Mouse (Mus musculus) cerebellum, adult 9-11 months (tissue): ENCODE results near the gene Brip1.

Experiments used
- DNase-seq: peaks from one replicate; pipeline ENCODE4 v3.0.0; 2022

The Brip1 gene

DNA sequence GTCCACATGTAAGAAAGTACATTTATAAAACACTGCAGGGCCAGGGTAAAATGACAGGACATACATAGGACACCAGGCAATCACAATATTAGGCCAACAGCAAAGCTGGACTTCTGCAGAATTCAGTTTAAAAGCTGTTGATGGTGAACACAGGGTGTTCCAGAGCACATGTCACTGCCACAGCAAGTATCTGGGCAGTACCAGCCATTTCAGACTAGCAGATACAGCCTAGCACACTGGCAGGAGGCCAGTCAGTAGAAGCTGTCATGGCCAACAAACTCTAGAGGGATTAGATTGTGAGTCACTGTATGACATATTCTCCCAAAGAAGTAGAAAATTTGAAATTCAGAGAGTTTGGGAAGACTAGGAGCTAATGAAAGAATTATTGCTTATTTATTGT is 94.4 kb downstream of the Brip1 start:
- no peak for DNase-seq

DNA sequence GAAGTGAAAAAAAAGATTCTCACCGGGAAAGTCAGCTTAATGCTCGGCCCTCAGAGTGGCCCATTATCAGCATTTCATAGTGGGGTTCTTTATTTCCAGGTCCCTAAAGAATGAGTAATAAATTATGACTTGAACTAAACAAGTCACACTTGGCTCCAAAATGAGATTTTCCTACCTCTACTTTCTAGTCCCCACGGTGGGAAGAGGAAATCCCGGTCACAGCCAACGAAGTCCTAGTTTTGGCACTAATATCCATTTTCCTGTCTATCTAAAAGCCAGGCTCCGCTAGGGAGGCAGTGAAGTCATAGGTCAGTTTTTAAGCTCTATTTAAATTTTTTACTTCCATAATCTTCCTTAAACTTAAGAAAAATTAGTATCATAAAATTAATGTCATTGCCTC is 99.8 kb downstream of the Brip1 start:
- DNase-seq, result no peak

DNA sequence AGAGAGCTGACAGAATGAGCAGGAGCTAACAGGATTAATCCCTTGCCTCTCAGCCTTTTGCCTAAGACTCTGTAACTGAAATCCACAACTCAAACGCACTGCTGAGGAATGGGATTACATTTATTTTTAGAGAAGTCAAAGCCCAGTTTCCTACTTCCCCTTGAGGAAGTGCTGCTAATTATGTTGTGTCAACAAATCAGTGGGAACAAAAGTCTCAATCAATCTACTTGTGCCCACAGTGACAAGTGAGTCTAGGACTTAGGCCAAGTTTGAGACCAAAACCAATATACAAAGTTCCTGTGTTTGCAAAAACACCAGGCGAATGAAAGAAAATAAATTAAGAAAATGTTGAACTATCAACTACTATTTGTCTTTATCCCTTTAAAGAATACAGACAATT is 101.7 kb downstream of the Brip1 start:
- DNase-seq, result no peak

DNA sequence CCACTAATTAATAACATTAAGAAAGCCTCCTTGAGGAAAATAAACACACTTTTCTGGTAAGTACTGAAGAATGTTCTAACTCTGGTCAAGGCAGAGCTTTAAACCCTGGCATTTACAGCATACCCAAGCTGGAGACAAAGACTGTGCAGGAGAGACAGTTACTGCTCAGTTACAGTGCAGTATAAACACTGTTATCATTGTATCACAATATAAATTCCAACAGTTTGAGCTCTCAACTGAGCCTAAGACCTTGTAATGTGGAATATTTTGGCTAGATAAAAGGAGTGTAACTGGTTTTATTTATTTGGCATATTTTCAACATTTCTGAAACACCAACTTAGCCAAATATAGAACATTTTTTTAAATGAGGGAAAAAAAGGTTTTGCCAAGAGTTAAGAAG is 112.2 kb downstream of the Brip1 start:
- no peak for DNase-seq

DNA sequence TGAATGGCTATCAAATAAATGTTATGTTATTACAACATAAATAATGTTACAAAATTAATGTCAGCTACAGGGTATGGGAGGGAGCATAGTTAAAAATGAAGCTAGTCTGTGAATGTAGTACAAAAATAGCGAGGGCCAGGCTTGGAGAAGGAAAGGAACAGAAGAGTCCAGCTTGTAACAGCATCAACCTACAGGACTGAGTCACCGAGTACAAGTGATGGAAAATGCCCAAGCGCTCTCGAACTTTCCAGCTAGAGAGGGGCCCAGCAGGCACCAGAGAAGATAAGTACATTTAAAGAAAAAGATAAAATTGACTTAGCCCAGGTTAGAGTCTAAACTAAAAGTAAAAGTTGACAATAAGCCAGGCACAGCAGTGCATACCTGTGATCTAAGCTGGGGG is 116.5 kb downstream of the Brip1 start:
- DNase-seq, result no peak

DNA sequence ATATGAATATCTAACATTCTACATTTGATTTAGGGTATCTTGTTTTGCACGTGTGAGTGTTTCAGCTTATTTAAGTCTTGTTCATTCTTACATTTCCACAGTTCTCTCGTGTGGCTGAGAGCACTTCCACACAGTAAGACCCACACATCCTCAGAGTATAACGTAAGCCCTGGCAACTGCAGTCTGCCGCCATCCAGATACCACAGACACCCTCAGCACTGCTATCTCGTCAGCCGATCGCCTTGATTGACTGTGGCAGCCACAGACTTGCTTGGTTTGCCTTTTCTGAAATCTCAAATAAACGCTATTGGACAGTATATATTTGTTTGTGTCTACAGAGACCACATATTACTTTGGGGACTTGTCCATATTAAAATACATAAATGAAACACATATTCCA is 123.0 kb downstream of the Brip1 start:
- DNase-seq, result no peak

DNA sequence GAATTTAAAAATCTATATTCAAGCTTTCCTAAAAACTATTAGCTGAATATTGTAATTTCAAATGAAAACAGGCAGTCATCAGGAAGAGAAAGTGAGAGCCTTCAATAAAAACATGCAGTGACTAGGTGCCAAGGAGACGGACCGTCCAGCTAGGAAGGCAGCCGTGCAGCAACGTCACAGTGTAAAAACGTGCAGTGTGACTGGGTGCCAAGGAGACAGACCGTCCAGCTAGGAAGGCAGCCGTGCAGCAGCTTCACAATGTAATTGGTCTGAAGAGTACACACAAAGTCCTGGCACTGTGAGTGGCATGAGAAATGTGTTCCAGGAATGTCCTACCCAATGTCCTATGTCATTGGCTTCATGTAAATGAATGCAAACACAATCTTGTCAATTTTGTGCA is 124.0 kb downstream of the Brip1 start:
- DNase-seq, result no peak

DNA sequence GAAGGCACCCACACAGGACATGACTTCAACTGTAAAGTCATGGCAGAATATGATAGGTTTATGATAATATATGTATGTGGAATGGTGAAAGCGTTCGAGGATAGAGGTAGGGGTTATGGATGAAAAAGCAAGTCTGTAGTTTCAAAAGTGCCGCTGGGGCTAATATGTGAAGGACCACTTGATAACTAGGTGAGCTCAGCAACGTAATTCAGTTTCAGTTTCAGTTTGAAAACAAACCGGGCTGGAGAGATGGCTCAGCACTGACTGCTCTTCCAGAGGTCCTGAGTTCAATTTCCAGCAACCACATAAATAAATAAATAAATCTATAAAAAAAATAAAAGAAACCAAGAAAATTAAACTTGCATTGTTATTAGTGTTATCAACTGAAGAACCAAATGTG is 124.6 kb downstream of the Brip1 start:
- no peak for DNase-seq

DNA sequence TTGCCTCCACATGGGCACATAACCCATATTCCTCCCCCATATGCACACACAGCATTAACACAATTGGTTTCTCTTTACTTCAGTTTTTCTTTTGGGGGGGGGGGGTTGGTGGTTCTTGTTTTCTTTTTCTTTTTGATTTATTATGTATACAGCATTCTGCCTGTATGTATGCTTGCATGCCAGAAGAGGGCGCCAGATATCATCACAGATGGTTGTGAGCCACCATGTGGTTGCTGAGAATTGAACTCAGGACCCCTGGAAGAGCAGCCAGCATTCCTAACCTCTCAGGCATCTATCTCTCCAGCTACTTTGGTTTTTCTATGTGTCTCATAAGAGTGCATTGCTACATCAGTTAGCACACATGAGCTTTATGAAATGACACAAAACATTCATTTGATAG is 125.6 kb downstream of the Brip1 start:
- no peak for DNase-seq

DNA sequence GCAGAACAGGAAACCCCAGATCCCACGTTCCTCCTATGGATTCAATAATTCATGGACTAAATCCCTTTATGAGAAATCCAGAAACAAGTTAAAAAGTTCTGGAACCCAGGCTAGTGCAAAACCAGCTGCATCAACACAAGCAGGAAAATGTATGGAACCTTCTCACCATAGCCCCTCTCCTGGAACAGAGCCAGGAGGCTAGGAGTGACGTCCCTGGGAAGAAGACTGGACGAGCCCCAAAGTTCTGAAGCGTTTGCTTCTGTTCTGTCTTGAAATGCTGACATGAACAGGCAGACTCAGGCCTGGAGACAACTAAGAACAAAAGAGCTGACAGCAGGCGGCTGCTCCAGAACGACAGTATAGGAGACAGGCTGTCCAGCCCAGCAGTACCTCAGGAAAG is 132.3 kb downstream of the Brip1 start:
- DNase-seq, result no peak

DNA sequence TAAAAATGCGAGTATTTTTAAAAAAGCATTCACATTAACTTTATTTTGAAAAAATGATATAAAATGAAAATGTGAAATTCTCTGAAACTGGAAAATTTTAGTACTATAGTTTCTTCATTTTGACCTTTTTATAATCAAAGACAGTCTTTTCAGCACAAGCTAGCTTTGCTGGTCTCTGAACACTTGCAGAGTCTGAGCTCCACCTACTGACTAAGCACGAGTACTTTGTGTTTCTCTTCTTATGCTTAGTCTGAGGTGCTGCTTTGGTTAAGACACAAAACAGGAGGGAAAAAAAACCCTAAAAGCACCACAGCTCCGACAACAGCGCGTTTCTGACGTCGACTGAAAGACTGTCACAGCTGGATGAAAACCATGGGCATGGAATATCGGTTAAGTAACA is 133.8 kb downstream of the Brip1 start:
- no peak for DNase-seq

DNA sequence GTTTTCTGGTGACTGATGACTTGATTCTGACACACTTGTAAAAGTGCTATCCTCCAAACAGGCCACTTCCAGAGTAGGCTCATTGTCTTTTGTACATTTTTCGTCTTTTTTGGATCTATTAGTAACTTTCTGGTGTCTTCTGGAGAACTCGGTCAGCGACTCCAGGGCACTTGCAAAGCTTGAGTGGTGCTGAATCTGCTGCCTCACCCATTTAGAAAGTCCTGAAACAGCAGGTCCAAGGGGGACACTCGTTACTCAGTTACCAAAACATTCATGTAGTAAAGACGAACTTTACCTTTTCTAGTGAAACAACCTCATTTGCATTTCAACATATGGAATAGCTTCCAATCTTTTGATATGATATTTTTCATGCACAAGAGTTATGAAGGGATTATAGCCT is 136.1 kb downstream of the Brip1 start:
- DNase-seq, result no peak

DNA sequence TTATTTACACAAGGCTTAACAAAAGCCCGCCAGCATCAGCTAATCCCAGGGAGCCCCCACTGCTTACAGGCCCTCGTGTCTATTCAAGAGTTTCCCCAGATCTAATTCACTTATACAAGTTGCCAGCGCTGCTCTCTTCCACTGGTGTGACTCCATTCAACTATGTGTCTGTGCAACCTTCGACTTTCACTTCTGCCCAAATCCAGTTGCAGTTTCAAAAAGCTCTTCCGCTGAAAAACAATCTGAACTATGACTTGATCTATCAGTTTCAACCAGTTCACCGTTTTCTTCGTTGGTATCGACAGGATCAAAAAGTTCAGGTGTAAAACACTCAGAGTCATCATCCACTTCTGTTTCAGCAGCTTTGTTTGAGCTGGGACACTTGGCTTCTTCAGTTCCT is 139.8 kb downstream of the Brip1 start:
- DNase-seq, result no peak

DNA sequence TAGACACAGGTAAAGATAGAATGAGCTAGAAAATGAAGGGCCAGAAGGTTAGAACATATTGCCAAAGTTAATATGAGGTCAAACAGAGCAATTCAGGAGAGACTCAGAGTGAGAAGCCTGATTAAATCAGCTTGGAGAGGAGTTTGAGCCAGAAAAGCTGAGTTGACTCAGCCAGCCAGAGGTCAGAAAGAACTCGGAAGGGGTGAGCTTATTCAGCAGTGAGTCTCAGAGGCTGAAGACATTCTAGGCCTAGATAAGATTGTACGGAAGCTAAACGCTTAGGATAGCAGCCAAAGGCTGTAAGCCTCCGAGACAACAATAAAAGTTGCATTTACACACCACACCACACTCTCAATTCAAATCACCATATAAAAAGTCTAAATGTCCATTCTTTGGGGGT is 141.9 kb downstream of the Brip1 start:
- no peak for DNase-seq

DNA sequence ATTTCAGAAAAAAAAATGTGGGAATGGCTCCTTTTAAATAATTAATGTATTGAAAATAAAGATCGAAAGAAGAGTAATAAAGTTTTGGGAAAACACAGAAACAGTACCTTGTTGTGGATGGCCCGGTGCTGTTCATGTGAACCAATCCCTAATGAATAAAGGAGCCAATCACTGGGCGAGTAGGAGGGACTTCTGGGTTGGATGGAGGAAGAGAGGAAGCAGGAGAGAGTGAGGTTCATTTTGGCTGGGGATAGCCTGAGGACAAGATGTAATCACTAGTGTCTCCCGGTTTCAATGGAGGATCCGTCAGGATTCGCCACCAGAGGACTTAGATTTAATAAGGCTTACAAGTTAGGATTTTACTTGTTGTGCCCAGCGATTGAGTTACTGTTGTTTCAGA is 145.2 kb downstream of the Brip1 start:
- no peak for DNase-seq

DNA sequence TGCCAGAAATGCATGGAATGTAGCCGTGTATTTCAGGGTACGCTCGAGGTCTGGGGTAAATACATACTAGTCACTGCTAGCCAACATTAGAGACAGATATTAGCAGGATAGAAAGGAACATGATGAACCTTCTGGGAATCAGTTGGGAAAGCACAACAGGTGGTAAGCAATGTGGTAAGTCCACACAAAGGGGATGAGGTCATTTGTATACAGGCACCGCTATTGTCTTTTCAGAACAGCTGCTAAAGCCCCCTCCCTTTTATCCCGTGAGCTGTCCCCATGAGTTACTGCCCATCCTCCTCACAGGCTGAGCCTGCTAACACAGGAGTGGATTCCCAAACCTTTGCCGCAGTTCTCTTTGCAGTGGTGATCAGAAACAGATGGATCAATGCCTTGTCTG is 149.6 kb downstream of the Brip1 start:
- no peak for DNase-seq

DNA sequence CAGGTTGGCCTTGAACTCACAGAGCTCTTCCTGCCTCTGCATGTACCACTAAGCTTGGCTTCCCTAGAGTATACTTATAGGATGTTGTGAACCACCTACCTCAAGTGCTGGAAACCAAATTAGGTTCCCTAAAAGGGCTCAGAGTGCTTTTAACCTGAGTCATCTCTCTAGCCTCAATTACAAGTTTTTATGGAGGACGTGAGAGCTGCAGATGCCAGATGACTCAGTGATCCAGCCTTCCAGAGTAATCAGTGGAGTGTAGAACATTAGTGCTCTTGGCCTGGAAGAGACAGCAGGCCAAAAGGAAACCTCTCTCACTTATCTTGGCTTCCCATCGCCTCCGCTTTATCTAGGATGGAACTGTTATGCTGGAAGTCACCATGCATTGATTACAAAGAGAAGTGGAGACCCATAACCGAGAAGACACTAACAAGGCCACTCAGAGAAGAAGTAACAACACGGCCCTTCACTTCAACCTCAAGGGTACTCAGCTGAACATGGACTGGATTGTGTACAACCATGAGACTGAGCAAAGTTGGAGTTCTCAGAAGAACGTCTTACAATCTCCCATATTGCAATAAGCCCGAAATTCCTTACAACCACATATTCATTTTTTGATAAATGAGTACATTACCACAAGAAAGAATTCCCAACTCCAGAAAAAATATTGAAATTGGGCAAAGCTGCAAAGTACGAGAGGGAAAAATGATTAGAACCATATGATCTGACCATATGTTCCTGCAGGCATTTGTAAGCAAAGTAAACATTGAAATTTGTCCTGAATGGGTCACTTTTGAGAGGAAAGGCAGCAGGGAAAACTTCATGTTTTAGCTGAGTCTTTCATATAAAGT is 150.3 kb downstream of the Brip1 start:
- no peak for DNase-seq

DNA sequence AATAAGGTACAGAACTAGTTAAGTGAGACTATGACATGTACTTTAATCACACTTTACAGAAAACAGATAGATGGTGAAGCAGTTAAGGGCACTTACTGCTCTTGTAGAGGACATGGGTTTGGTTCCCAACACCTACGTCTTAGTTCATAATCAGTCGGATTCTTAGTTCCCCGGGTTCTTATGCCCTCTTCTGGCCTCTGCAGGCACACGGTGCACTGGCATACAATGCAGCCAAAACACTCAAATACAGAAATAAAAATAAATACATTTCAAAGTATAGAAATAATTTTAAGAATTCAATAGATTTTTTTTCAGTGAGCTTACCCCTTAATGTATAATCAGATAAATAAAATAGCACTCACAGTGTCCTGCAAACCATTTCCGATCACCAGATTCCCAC is 161.0 kb downstream of the Brip1 start:
- DNase-seq, result no peak

DNA sequence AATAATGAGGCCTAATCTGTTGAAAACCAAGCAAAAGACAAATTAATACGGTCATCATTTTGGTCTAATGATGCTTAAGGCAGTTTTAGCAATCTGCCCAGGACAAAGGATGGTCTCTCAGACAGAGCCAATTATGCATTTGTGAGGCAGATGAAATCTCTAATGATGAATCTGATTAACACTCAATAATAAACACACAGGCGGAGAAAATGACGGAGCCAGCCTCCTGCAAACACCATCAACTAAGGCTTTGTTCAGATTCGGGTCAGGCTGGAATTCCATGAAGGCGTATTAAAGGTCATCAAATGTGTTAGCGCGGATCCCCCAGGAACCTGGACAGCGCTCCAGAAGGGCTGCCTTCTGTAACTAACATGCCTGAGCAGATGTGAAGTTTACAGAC is 161.6 kb downstream of the Brip1 start:
- DNase-seq, result no peak

DNA sequence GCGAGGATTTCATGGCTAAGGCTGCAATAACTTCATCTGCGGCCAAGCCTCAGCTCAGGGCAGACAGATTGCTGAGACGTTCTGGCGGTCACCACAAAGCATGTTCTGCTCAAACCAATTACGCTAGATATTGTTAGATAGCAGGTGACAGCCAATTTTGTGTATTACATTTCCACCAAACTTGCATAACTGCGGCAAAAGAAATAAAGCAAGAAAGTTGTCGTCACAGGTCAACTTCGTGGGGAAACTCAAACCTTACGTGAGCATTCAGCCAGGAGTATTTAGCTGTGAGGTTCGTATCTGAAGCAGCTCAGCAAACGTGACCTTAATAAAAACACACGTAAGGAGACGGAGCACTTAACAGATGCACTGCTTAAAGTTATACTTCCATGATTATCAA is 162.3 kb downstream of the Brip1 start:
- DNase-seq, result no peak

DNA sequence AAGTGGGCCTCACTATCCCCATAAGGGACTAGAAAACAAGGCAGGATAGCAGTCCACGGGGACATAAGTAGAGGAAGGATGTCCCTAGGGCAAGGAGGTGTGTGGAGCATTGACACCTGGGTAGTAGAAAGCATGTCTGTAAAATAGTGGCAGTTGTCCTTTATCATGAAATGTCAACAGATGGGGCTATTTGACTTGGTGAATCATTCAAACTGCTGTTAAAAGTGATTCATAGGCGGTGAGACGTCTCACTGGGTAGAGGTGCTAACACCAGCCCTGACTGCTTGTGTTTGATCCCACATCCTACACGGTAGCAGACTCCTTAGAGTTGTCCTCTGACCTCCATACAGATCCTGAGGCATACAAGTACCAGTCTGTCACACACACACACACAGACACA is 168.1 kb downstream of the Brip1 start:
- DNase-seq, result no peak

DNA sequence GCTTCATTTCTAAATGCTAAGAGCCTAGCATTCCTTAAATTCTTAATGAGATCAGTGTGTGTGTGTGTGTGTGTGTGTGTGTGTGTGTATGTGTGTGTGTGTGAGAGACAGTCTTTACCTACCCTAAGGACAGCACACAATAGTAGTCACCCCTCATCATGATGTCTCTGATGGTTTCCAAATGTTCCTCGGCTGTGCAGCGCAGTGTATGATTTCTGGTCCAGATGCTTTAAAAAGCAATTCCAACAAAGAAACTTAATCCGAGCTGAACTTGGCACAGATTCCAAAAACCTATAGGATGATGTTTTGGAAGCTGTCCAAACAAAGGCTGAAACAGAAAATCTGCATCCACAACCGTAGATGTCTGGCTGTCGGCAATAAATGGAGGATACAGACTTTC is 173.0 kb downstream of the Brip1 start:
- no peak for DNase-seq

DNA sequence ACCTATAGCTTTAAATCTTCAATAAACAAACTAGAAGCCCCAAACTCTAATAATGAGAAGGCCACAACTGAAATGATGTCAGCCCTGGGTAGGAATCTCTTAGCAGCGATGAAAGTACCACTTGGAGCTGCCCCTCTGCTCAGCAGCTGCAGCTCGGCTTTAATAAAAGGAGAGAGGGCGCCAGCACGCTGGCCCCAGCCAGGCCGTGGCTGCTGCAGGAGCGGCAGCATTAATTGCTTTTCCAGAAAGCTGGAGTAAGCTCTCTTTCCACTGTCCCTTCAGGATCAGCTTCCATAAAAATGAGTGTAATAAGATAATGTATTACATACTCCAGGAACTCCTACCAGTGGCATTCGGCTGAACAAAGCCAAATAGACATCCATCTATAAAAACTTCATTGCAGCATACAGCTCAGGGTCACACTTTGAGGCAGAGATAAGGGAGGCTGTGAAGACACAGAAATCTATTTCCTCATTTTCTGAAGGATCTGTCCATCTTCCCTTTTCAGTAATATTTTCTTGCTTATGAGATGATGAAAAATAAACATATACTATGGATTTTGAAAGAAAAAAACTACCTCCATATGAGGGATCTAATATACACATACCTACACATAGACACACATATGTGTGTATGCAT is 174.3 kb downstream of the Brip1 start:
- DNase-seq, result no peak

DNA sequence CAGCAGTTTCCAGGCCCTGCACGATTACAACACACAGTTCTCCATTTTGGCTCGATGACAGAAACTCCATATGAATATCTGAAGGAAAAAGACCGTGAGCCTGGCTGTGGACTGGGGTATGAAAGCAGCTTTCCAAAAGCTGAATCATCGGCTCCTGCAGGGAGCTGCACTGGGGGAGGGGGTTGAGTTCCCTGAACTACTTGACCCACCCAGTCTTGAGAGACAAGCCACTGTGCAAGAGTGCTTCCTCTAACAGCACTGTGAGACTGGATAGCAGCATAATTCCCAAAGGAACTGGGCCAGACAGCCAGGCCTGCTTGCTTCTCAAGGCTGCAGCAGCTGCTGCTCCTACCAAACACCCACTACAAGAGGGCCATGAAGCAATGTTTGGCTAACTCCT is 178.6 kb downstream of the Brip1 start:
- DNase-seq, result no peak

DNA sequence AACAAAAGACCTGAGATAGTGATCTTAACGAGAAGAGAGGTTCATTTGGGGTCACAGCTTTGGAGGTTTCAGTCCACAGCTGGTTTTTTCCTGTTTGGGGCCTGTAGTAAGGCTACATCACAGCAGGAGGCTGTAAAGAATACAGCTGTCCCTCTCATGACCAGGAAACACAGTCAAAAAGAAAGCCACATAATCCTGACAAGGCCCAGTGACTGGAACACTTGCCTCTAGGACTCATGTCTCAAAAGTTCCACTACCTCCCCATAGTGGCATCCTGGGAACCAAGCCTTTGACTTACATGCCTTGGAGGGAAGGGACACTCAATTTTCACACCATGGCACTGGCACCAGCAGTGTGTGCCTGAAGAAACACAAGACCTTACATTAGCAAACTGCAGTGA is 181.0 kb downstream of the Brip1 start:
- DNase-seq, result no peak
